19 mouse cellular contexts compared by ENCODE assay signal in the genomic region with DNA sequence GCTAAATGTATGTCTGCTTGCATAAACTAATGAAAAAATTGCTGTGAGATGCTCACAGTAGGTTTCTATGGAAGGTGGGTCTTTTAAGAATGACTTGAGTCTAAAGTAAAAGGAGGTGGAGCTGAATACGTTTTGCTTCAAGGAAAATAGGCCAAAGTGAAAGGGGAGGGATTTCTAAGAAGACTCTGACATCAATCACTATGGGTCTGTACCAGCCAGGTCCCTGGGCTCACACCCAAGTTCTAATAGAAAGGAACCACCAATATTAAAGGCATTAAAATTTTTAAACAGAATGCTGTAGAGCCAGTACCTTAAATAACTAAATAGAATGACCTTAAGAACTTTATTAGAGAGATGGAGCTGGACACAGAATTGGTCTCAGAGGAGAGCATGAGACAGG.
A peak's percentile ranks its signal among the peaks of the same experiment; 100 is the strongest.
DNase-seq lines count a peak whose midpoint lies in the region; ATAC-seq lines count a peak whose summit lies in the region.
"Had no signal": no experiment of that assay in that cellular context is flagged by ENCODE, and none has a peak within 500 bp of the region (broad histone marks: within the 10 kb centered on the region; RNA-seq: fewer than 3 reads in every experiment).

No protein-coding gene starts in this region.

- no peak overlapping the region for H3K9ac ChIP-seq in intestine, embryonic 15.5 days
- H3K9ac ChIP-seq: embryonic facial prominence, embryonic 12.5 days; forebrain, embryonic 13.5 days; forebrain, embryonic 15.5 days; forebrain, postnatal 0 days had no signal

- no peaks in the 10 kb centered on the region for H3K9me3 ChIP-seq in intestine, embryonic 15.5 days
- H3K9me3 ChIP-seq: embryonic facial prominence, embryonic 10.5 days; embryonic facial prominence, embryonic 12.5 days; forebrain, embryonic 13.5 days; forebrain, embryonic 15.5 days had no signal

- no peak for ATAC-seq in intestine, embryonic 15.5 days
- ATAC-seq: forebrain, embryonic 13.5 days; forebrain, embryonic 15.5 days; forebrain, postnatal 0 days had no signal

- no peaks in the 10 kb centered on the region for H3K36me3 ChIP-seq in intestine, embryonic 15.5 days
- H3K36me3 ChIP-seq: embryonic facial prominence, embryonic 10.5 days; embryonic facial prominence, embryonic 12.5 days; forebrain, embryonic 15.5 days had no signal

- H3K4me2 ChIP-seq in intestine, embryonic 15.5 days (replicated peaks), result no peak overlapping the region
- H3K4me2 ChIP-seq: embryonic facial prominence, embryonic 12.5 days; forebrain, embryonic 13.5 days; forebrain, embryonic 15.5 days had no signal

- H3K4me3 ChIP-seq in intestine, embryonic 15.5 days (replicated peaks), result no peak overlapping the region
- H3K4me3 ChIP-seq: embryonic facial prominence, embryonic 10.5 days; embryonic facial prominence, embryonic 12.5 days; forebrain, embryonic 13.5 days; forebrain, embryonic 15.5 days had no signal

- no peaks in the 10 kb centered on the region for H3K27me3 ChIP-seq in intestine, embryonic 15.5 days (replicated peaks)
- H3K27me3 ChIP-seq: embryonic facial prominence, embryonic 12.5 days; forebrain, embryonic 13.5 days; forebrain, embryonic 15.5 days had no signal

- 54% methylated on average over 1 of the region's 1 CpGs for WGBS in intestine, embryonic 15.5 days

- H3K27ac ChIP-seq in intestine, embryonic 15.5 days, result no peak overlapping the region
- H3K27ac ChIP-seq: embryonic facial prominence, embryonic 10.5 days; embryonic facial prominence, embryonic 12.5 days; forebrain, embryonic 13.5 days; forebrain, embryonic 15.5 days had no signal

- 0 out of 2 replicates have a peak, but pooled peaks cover 2% of the 10 kb centered on the region for H3K4me1 ChIP-seq in intestine, embryonic 15.5 days (replicated peaks)
- H3K4me1 ChIP-seq: embryonic facial prominence, embryonic 10.5 days; embryonic facial prominence, embryonic 12.5 days had no signal

- DNase-seq in adrenal gland, adult 8-10 months, result peak; percentile 7
- no peak for DNase-seq in adrenal gland, postnatal 4 days (ENCODE audit: low spot score in 2 of 2)
- peak; percentile 31 for DNase-seq in kidney, adult 9 months
- DNase-seq in kidney, postnatal 14 days, result no peak
- DNase-seq in 3T3-L1 (ENCODE audit: low read depth, low spot score) (peak; percentile 17), adipocyte (ENCODE audit: low spot score) (peak; percentile 11)
- DNase-seq: adrenal gland, postnatal 25 days; B cell, adult 2 months; cerebellum, adult 11-12 months; cerebellum, adult 2 months; cerebellum, adult 9-10 months; cerebellum, postnatal 10 days; cerebellum, postnatal 25 days; forebrain, postnatal 0 days had no signal

Comparison
In these comparisons a context has a peak if more than half of its experiments do, and no peak if none do; other contexts are left out.
1. DNase-seq: peak in adrenal gland, adult 8-10 months (single experiment), kidney, adult 9 months (single experiment), 3T3-L1 (single experiment) and adipocyte (single experiment); none in adrenal gland, postnatal 4 days (0 of 2) and kidney, postnatal 14 days (single experiment).